Mouse (Mus musculus): ENCODE data around the gene Alg11. TPM values are rescaled to one million over a fixed set of nuclear protein-coding genes. Genes with fewer than 3 reads are reported as not detected.

Alg11 gene
- 1 to 10 TPM; 7.6 to 9.9 TPM for polyA plus RNA-seq (2017; shearing (Covaris generic))

DNA sequence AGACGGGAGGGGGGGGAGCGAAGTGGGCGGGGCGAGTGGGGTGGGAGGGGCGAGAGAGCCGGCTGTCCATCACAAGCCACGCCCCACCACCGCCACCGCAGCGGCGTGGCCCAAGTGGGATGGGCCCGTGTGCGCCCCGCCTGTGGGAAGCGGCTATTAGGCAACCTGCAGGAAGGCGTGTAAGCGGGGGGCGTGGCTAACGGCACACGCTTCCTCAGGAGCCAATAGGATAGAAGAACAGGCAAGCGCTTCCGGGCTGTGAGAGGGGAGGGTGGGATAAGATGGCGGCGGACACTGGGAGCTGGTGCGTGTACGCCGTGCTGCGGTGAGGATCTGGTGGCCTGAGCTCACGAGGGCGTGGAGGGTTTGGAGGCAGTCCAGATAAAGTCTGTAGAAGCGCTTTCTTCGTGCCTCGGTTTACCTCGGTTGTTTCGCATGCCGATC, at the start of gene Alg11:
TSS of gene Alg11 (plus strand) at position 276 of the 444 bp plus-strand sequence.

DNA sequence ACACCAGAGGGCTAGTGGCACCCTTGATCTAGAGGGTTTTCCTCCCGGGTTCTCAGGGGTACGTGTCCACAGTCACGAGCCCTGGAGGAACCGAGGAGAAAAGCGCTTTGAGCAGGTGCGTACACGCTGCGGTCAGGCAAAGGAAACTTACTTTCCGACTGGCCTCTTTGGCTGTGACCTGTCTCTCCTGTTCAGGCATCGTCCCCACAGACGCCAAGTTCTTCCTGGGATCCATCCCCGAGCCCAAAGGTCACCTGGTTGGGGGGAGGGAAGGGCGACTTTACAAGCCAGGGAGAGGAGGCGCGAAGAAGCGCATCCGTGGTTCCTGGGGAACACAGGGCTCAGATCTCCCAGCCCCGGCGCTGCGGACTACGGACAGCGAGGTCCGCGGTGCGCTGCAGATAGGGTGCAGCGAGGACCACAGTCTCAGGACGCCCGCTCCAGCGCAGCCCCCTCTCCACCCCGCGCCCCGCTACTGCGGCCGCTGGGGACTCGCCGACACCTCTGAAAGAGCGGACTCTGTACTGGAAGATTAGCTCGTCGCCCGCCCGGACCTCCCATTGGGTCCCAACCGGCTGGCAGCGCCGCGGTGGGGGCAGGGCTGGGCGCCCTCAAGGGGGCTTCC, 588 bp upstream of the Alg11 start, which contains the start of gene Atp7b:
TSS of gene Atp7b (minus strand) at position 485 of the 625 bp plus-strand sequence.

Other genes with a start within 250 kb of the Alg11 start
- not detected for gene Defb50, start 237.2 kb upstream of the Alg11 start, polyA plus RNA-seq (2017; shearing (Covaris generic))
- not detected for gene Defb2, start 220.8 kb upstream of the Alg11 start, polyA plus RNA-seq (2017; shearing (Covaris generic))
- not detected for gene Defb10, start 201.8 kb upstream of the Alg11 start, polyA plus RNA-seq (2017; shearing (Covaris generic))
- not detected for gene Defb9, start 175.3 kb upstream of the Alg11 start, polyA plus RNA-seq (2017; shearing (Covaris generic))
- gene Defb11, start 154.3 kb upstream of the Alg11 start, polyA plus RNA-seq (2017; shearing (Covaris generic)), result not detected
- not detected for gene Defb15, start 128.0 kb upstream of the Alg11 start, polyA plus RNA-seq (2017; shearing (Covaris generic))
- gene Defb35, start 122.4 kb upstream of the Alg11 start, polyA plus RNA-seq (2017; shearing (Covaris generic)), result not detected
- not detected for gene Defb13, start 114.0 kb upstream of the Alg11 start, polyA plus RNA-seq (2017; shearing (Covaris generic))
- under 1 TPM in 1 of 2 experiments, not detected in 1; 0.25 TPM for gene Fam90a1a, start 102.0 kb upstream of the Alg11 start, polyA plus RNA-seq (2017; shearing (Covaris generic))
- gene Ccdc70, start 90.9 kb upstream of the Alg11 start, polyA plus RNA-seq (2017; shearing (Covaris generic)), result not detected
- gene Atp7b, start 416 bp upstream of the Alg11 start, polyA plus RNA-seq (2017; shearing (Covaris generic)), result under 1 TPM; 0.04 to 0.10 TPM
- under 1 TPM; 0.15 to 0.17 TPM for gene Nek5, start 64.3 kb downstream of the Alg11 start, polyA plus RNA-seq (2017; shearing (Covaris generic))
- 1 to 10 TPM; 3.7 to 5.2 TPM for gene Nek3, start 105.7 kb downstream of the Alg11 start, polyA plus RNA-seq (2017; shearing (Covaris generic))
- gene Ckap2, start 125.1 kb downstream of the Alg11 start, polyA plus RNA-seq (2017; shearing (Covaris generic)), result 1 to 10 TPM; 7.1 to 8.5 TPM
- 10 to 100 TPM; 38.3 to 46.4 TPM for gene Vps36, start 132.1 kb downstream of the Alg11 start, polyA plus RNA-seq (2017; shearing (Covaris generic))
- gene Thsd1, start 166.6 kb downstream of the Alg11 start, polyA plus RNA-seq (2017; shearing (Covaris generic)), result under 1 TPM; 0.26 to 0.44 TPM
- gene Tpte, start 222.7 kb downstream of the Alg11 start, polyA plus RNA-seq (2017; shearing (Covaris generic)), result not detected

All from activated CD4-positive, CD25-positive, alpha-beta regulatory T cell (primary cell).